Mouse (Mus musculus): ENCODE data around the gene Bricd5. TPM values are rescaled to one million over a fixed set of nuclear protein-coding genes. Genes with fewer than 3 reads are reported as not detected.

Bricd5 gene
- polyA plus RNA-seq, 1 experiment from 2014 or later, result 0.92 TPM

- peaks cover 9% of the 10 kb centered on the region for H3K36me3 ChIP-seq (ENCODE audit: control insufficient read depth, insufficient read depth)
- H3K27me3 ChIP-seq (replicated peaks; ENCODE audit: control insufficient read depth, insufficient read depth, low read length), result no peaks in the 10 kb centered on the region
- H3K4me2 ChIP-seq (ENCODE audit: low read length), result peak overlapping the region; percentile 48
- H3K9me3 ChIP-seq (ENCODE audit: control insufficient read depth, low read length), result no peaks in the 10 kb centered on the region
- H3K9ac ChIP-seq (replicated peaks; ENCODE audit: low read depth, low read length), result no peak overlapping the region
- H3K4me3 ChIP-seq (replicated peaks; ENCODE audit: low read length), result peak overlapping the region; percentile 79
- no peak for ATAC-seq
- H3K27ac ChIP-seq (ENCODE audit: low read length), result no peak overlapping the region; the same call in 1 of the 2 replicates
- peaks cover 12% of the 10 kb centered on the region for H3K4me1 ChIP-seq (replicated peaks; ENCODE audit: control insufficient read depth, insufficient read depth, low read length)
- WGBS, result 24% methylated on average over 1 of the region's 1 CpGs
Observed at GRCm38 (mm10) chr17:24479431-24479830, 5.7 kb downstream of the Bricd5 start.

GRCm38 (mm10) chr17:24480201-24480826 lies 6.6 kb downstream of the Bricd5 start:
- Histone ChIP-seq H3K4me3 (replicated peaks; ENCODE audit: low read length) (no peak overlapping the region), H3K36me3 (ENCODE audit: control insufficient read depth, insufficient read depth) (peaks cover 9% of the 10 kb centered on the region), H3K9ac (replicated peaks; ENCODE audit: low read depth, low read length) (no peak overlapping the region), H3K27me3 (replicated peaks; ENCODE audit: control insufficient read depth, insufficient read depth, low read length) (no peaks in the 10 kb centered on the region), H3K4me1 (replicated peaks; ENCODE audit: control insufficient read depth, insufficient read depth, low read length) (peaks cover 15% of the 10 kb centered on the region), H3K9me3 (ENCODE audit: control insufficient read depth, low read length) (no peaks in the 10 kb centered on the region), H3K4me2 (ENCODE audit: low read length) (no peak overlapping the region), H3K27ac (ENCODE audit: low read length) (no peak overlapping the region)
- ATAC-seq, result no peak
- WGBS, result 45% methylated on average over 3 of the region's 3 CpGs

GRCm38 (mm10) chr17:24481027-24481815 lies 7.5 kb downstream of the Bricd5 start:
- no peak overlapping the region for H3K27ac ChIP-seq (ENCODE audit: low read length)
- WGBS, result 94% methylated on average over 20 of the region's 20 CpGs
- H3K4me3 ChIP-seq (replicated peaks; ENCODE audit: low read length), result no peak overlapping the region
- H3K4me1 ChIP-seq (replicated peaks; ENCODE audit: control insufficient read depth, insufficient read depth, low read length), result peaks cover 18% of the 10 kb centered on the region
- no peak overlapping the region for H3K9ac ChIP-seq (replicated peaks; ENCODE audit: low read depth, low read length)
- no peaks in the 10 kb centered on the region for H3K27me3 ChIP-seq (replicated peaks; ENCODE audit: control insufficient read depth, insufficient read depth, low read length)
- 0 out of 2 replicates have a peak, but pooled peaks cover 2% of the 10 kb centered on the region for H3K36me3 ChIP-seq (ENCODE audit: control insufficient read depth, insufficient read depth)
- no peak for ATAC-seq
- no peak overlapping the region for H3K4me2 ChIP-seq (ENCODE audit: low read length)
- no peaks in the 10 kb centered on the region for H3K9me3 ChIP-seq (ENCODE audit: control insufficient read depth, low read length)

GRCm38 (mm10) chr17:24483495-24483894 lies 9.8 kb downstream of the Bricd5 start:
- H3K27ac ChIP-seq (ENCODE audit: low read length), result no peak overlapping the region
- 94% methylated on average over 3 of the region's 3 CpGs for WGBS
- H3K27me3 ChIP-seq (replicated peaks; ENCODE audit: control insufficient read depth, insufficient read depth, low read length), result no peaks in the 10 kb centered on the region
- no peak overlapping the region for H3K9ac ChIP-seq (replicated peaks; ENCODE audit: low read depth, low read length)
- H3K9me3 ChIP-seq (ENCODE audit: control insufficient read depth, low read length), result no peaks in the 10 kb centered on the region
- H3K36me3 ChIP-seq (ENCODE audit: control insufficient read depth, insufficient read depth), result no peaks in the 10 kb centered on the region
- no peak for ATAC-seq
- H3K4me2 ChIP-seq (ENCODE audit: low read length), result no peak overlapping the region
- peaks cover 14% of the 10 kb centered on the region for H3K4me1 ChIP-seq (replicated peaks; ENCODE audit: control insufficient read depth, insufficient read depth, low read length)
- no peak overlapping the region for H3K4me3 ChIP-seq (replicated peaks; ENCODE audit: low read length)

- Histone ChIP-seq H3K4me3 (replicated peaks; ENCODE audit: low read length) (no peak overlapping the region), H3K4me2 (ENCODE audit: low read length) (no peak overlapping the region), H3K9ac (replicated peaks; ENCODE audit: low read depth, low read length) (peak overlapping the region; percentile 31; the same call in 1 of the 2 replicates), H3K27me3 (replicated peaks; ENCODE audit: control insufficient read depth, insufficient read depth, low read length) (no peaks in the 10 kb centered on the region), H3K9me3 (ENCODE audit: control insufficient read depth, low read length) (no peaks in the 10 kb centered on the region), H3K27ac (ENCODE audit: low read length) (peak overlapping the region; percentile 19; the same call in 1 of the 2 replicates), H3K4me1 (replicated peaks; ENCODE audit: control insufficient read depth, insufficient read depth, low read length) (peaks cover 24% of the 10 kb centered on the region), H3K36me3 (ENCODE audit: control insufficient read depth, insufficient read depth) (no peaks in the 10 kb centered on the region)
- peak; percentile 14; the same call in 1 of the 2 replicates for ATAC-seq
- 45% methylated on average over 11 of the region's 11 CpGs for WGBS
Observed at GRCm38 (mm10) chr17:24485090-24485860, 11.6 kb downstream of the Bricd5 start.

GRCm38 (mm10) chr17:24488186-24488661 lies 14.5 kb downstream of the Bricd5 start, which contains the start of gene Caskin1:
Gene Caskin1, plus strand, starts transcription at chr17:24488601.
- peak; percentile 63 for ATAC-seq
- Histone ChIP-seq H3K27ac (ENCODE audit: low read length) (peak within 1 kb of the TSS; percentile 91), H3K4me3 (replicated peaks; ENCODE audit: low read length) (peak within 1 kb of the TSS; percentile 94), H3K4me1 (replicated peaks; ENCODE audit: control insufficient read depth, insufficient read depth, low read length) (peaks cover 28% of the 10 kb centered on the region), H3K27me3 (replicated peaks; ENCODE audit: control insufficient read depth, insufficient read depth, low read length) (no peaks in the 10 kb centered on the region), H3K4me2 (ENCODE audit: low read length) (peak within 1 kb of the TSS; percentile 83), H3K9ac (replicated peaks; ENCODE audit: low read depth, low read length) (peak within 1 kb of the TSS; percentile 97), H3K36me3 (ENCODE audit: control insufficient read depth, insufficient read depth) (no peaks in the 10 kb centered on the region), H3K9me3 (ENCODE audit: control insufficient read depth, low read length) (no peaks in the 10 kb centered on the region)
- WGBS, result under 1% methylated on average over 43 of the region's 45 CpGs

- Histone ChIP-seq H3K4me1 (replicated peaks; ENCODE audit: control insufficient read depth, insufficient read depth, low read length) (peaks cover 28% of the 10 kb centered on the region), H3K27me3 (replicated peaks; ENCODE audit: control insufficient read depth, insufficient read depth, low read length) (no peaks in the 10 kb centered on the region), H3K9ac (replicated peaks; ENCODE audit: low read depth, low read length) (peak overlapping the region; percentile 97), H3K36me3 (ENCODE audit: control insufficient read depth, insufficient read depth) (no peaks in the 10 kb centered on the region), H3K4me2 (ENCODE audit: low read length) (peak overlapping the region; percentile 83), H3K27ac (ENCODE audit: low read length) (peak overlapping the region; percentile 91), H3K4me3 (replicated peaks; ENCODE audit: low read length) (peak overlapping the region; percentile 94), H3K9me3 (ENCODE audit: control insufficient read depth, low read length) (no peaks in the 10 kb centered on the region)
- 0% methylated on average over 54 of the region's 81 CpGs for WGBS
- ATAC-seq, result peak; percentile 79
Observed at GRCm38 (mm10) chr17:24488662-24489264, 15.1 kb downstream of the Bricd5 start.

- Histone ChIP-seq H3K36me3 (ENCODE audit: control insufficient read depth, insufficient read depth) (no peaks in the 10 kb centered on the region), H3K4me2 (ENCODE audit: low read length) (peak overlapping the region; percentile 83), H3K9ac (replicated peaks; ENCODE audit: low read depth, low read length) (peak overlapping the region; percentile 97), H3K9me3 (ENCODE audit: control insufficient read depth, low read length) (no peaks in the 10 kb centered on the region), H3K4me1 (replicated peaks; ENCODE audit: control insufficient read depth, insufficient read depth, low read length) (peaks cover 28% of the 10 kb centered on the region), H3K27me3 (replicated peaks; ENCODE audit: control insufficient read depth, insufficient read depth, low read length) (no peaks in the 10 kb centered on the region), H3K27ac (ENCODE audit: low read length) (peak overlapping the region; percentile 91), H3K4me3 (replicated peaks; ENCODE audit: low read length) (peak overlapping the region; percentile 94)
- WGBS, result 21% methylated on average over 19 of the region's 19 CpGs
- ATAC-seq, result peak; percentile 10; the same call in 1 of the 2 replicates
Observed at GRCm38 (mm10) chr17:24489265-24490030, 15.8 kb downstream of the Bricd5 start.

All from forebrain, embryonic 16.5 days (tissue).